Mouse (Mus musculus) urinary bladder, postnatal 14 days (tissue): ENCODE data around the gene Satl1.
A peak's percentile ranks its signal among the peaks of the same experiment; 100 is the strongest.

ENCODE experiments used
- DNase-seq: peaks from one replicate; pipeline ENCODE4 v3.0.0; 2021; ENCODE audit warnings: low spot score

Satl1 gene

DNA sequence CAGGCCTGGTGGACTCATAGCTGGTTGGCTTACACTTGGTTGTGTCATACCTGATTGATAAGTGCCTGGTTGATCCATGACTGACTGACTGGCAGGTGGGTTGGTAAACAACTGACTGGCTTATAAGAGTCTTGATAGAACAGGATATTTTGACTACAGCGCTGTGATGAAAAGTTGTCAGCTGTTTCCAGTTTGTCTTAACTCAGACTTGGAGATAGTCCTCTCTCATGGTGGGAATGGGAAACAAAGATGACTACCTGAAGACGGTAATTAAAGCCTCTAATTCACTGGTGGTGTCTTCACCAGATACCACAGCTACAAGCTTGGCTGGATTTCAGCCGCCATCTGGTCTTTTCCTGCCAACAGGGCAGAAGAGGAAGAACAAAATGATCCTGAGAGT, at the start of gene Satl1:
Satl1 (minus strand) TSS at position 101 of the 400 bp plus-strand sequence.
- no peak for DNase-seq

DNA sequence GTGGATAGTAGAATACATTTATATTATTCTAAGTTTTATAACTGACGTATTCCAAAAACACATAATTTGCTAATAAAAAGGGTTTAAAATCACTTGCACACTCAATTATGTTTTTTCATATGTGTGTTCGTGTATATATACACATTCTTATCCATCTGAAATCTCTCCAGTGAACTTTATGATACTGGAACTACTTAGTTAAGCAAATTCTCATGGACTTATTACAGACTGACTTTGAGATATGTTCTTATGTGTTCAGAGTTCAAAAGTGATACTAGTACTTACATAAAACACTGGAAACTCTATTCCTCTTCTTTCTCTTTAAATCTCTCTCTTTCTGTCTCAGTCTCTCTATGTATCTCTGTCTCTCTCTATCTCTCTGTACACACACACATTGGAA, 31.5 kb upstream of the Satl1 start:
- DNase-seq: no peak

DNA sequence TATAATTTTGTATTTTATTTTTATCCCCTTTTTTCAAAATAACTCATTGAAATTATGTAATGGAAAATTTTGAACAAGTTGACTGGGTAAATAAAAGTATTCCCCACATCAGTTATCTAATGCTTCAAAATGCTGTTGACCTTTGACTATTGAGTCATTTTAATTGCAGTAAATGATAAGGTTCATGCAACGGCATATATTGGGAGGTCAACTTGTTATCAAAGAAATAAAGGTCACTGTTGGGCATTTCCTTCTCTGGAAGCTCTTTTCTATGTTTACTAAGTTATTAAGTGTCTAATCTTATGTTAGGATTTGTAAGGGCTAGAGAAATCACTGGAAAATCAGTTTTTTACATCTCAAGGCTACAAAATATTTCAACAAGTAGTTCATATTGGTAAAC, 31.0 kb upstream of the Satl1 start:
- DNase-seq: no peak

DNA sequence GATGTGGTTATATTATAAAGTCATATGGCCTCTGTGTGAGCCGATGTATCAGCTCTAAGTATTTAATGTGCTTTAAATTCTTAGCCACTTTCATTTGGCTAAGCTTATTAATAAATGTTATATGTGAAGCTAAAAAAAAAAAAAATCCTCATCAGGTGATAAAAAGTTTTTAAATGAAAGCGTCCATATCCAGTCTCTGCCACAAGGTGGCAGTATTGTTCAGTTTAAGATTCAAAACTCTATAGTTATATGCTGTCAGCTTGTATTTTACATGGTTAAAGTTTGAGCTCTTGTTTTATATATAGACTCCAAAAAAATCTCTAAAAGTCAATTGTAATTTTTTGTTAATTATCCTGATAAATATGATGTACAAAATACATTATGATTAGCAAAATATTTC, 16.4 kb upstream of the Satl1 start:
- DNase-seq: peak; percentile 4

DNA sequence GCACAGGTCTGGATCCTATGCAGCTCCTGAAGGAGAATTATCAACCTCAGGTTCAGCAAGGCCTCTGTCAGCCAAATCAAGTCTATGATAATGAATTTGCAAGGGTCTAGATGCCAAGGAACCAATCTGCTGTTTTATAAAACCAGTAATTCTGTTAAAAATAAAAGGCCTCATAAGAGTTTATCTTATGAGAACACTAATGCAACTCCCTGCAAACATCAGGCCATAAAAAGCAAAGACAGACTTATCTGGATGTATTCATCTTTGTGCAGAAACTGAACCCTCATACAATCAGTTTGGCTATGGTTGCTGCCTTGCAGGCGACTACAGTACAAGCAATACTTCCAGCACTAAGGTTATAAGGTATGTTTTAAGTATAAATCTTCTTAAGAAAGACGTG, 5.7 kb upstream of the Satl1 start:
- no peak for DNase-seq

DNA sequence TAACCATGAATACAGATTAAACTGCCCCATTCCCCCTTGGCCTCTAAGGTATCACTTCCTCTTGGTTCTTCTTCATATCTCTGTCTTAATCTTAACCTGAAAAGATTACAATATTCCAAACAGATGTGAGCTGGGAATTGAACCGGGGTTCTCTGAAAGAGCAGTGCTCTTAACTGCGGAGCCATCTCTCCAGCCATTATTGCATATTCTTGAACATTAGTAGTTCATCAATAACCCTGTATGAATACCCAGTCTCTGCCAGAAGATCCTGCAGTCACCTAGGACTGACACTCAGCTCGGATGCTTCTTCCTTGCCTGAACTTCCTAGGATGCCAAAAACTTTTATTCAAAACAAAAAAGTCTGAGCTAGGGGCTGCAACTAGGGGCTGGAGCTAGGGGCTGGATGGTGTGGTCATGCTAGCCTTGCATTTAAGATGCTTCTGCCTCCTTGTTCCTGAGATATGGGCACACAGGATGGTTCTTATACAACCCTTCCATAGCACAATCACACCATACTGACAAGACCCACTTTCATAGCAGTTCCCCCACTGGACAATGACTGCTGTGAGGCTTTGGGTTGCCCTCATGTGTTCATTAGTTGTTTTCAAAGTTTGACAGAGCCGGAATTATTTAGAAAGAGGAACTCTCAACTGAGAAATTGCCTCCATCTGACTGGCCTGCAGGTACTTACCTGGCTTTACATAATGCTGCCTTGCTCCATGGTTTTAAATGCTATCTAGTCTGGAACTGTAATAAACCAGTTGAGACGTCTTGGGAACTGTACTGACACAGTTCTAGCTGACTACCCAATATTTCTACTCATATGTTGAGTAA, 35.8 kb downstream of the Satl1 start:
- DNase-seq: peak; percentile 14

DNA sequence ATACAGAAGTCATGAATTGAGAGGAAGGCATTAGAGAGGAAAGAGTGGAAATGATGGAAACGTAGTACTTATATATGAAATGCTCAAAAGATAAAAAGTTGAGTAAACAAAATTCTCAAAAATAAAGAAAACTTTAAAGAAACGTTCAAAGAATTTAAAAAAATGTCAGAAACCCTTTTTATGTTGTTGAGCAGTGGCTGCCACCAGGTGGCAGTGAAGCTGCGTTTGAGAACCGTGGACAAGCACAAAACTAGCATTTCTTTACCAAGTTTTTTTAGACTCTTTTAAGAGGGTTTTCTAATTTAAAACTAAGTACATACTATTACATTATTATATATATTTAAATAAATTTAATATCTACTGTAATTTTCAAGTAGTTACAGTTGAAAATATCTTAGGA, 38.2 kb downstream of the Satl1 start:
- DNase-seq: no peak

DNA sequence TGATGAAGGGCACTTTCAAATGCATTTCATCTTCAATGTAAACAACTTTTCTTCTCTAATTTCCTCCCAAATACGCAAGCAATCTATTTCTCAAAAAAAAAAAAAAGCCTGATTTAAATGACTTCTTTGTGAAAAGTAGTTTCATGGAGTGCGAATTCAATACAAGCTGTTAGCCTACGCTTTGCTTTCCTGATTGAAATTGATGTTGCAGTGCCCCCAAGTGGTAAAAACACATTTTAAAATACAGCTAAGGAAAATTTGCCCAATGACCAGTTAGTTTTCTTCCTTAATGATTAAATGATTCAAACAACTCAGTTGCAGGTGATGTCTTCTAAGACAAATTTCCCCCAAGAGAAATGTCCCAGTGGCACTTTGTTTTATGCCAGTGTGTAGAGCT, 58.2 kb downstream of the Satl1 start:
- no peak for DNase-seq

DNA sequence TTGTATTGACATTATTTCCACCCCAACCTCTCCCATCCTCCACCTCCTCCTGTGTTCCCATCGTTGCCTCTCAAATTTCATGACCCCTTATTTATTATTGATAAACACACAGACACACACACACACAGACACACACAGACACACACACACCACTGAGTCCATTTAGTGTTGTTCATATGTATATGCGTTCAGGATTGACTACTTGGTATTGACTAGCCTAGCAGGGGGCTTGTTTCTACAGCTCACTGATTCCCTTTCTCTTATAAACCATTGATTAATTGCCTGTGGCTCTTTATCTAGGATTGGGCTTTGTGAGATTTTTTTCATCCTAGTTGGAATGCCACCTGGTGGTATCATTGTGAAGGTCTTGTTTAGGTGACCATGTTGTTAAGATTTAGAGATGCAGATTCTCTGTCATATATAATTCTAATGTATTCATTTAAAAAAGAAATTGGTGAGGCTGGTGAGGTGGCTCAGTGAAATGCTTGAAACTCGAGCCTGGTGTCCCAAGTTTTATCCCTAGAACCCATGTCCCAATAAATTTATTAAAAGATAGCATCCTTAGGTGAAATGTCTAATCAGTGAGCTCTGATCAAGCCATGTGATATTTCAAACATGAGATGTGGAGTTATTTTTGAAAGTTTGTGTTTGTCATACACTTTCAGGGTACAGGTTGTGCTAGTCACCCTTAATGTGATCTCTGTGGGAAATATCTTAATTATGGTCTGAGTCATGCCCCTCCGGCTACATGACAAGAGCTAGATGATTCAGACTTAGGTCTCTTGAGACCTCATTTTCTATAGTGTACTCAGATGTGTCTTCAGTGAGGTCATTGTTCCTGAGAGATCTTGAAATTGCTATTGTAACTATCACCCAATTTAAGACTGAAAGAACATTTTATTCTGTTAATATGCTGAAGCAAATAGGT, 58.8 kb downstream of the Satl1 start:
- no peak for DNase-seq

DNA sequence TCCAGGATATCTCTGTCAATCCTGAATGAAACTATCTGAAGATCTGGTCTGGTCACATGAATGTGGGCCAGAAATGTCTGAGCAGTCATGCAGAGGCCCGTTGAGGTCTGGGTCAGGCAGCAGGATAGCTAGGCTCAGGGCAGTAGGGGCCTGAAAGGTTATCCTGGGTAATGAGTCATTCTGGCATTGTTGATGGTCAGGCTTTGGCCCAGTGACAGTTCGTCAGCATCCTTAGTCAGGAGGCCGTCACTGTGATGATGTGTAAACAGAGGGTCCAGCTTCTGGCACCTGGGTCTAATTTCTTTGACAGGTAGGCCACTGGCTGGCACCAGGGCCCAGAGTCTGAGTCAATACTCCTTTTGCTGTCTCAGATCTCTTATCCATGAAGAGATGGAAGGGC, 67.1 kb downstream of the Satl1 start:
- DNase-seq: no peak
